Mouse (Mus musculus) ES-Bruce4 (cell line): ENCODE data around the gene Csad. TPM values are rescaled to one million over a fixed set of nuclear protein-coding genes. Genes with fewer than 3 reads are reported as not detected.

ENCODE experiments used
- H3K27ac ChIP-seq: 2 replicates; pipeline ENCODE4 v1.5.1; 2012; ENCODE audit warnings: low read length, inconsistent platforms; ENCODE audit not compliant: insufficient read depth
- H3K27me3 ChIP-seq: 2 replicates; pipeline ENCODE4 v1.6.1; 2012; ENCODE audit warnings: mild to moderate bottlenecking, low read length, inconsistent platforms; ENCODE audit not compliant: control insufficient read depth, poor library complexity, insufficient read depth, severe bottlenecking
- H3K36me3 ChIP-seq: 2 replicates; pipeline ENCODE4 v1.6.1; 2012; ENCODE audit warnings: inconsistent platforms, mild to moderate bottlenecking, low read length, moderate library complexity; ENCODE audit not compliant: control insufficient read depth, poor library complexity, insufficient read depth, severe bottlenecking
- H3K4me1 ChIP-seq: one replicate; pipeline ENCODE4 v1.8.1; 2011; ENCODE audit warnings: low read length; ENCODE audit not compliant: control insufficient read depth, insufficient read depth
- H3K4me3 ChIP-seq: 2 replicates; pipeline ENCODE4 v1.5.1; 2011; ENCODE audit warnings: low read depth, mild to moderate bottlenecking, low read length
- H3K9ac ChIP-seq: 2 replicates; pipeline ENCODE4 v1.6.1; 2012; ENCODE audit warnings: low read depth, mild to moderate bottlenecking, inconsistent platforms; ENCODE audit not compliant: poor library complexity, severe bottlenecking
- H3K9me3 ChIP-seq: replicated peaks from 2 replicates; pipeline ENCODE4 v1.6.1; 2012; ENCODE audit warnings: mild to moderate bottlenecking, low read length, inconsistent platforms; ENCODE audit not compliant: control insufficient read depth, poor library complexity, insufficient read depth, severe bottlenecking
- CTCF ChIP-seq: IDR thresholded peaks from one replicate; pipeline ENCODE4 v1.8.1; 2011; ENCODE audit warnings: low read depth, low read length
- EP300 ChIP-seq: IDR thresholded peaks from 2 replicates; pipeline ENCODE4 v1.6.1; 2011; ENCODE audit warnings: low read depth, low read length; ENCODE audit not compliant: insufficient read depth
- POLR2A ChIP-seq: IDR thresholded peaks from one replicate; pipeline ENCODE4 v1.8.1; 2011; ENCODE audit warnings: low read length; ENCODE audit not compliant: insufficient read depth
- polyA plus RNA-seq: library from polyadenylated mRNA; stranded (reverse); fragments of >200 nt; gene quantifications from 2 replicates; pipeline ENCODE4 v1.2.4, GENCODE M21; 2011; ENCODE audit warnings: low read depth; ENCODE audit not compliant: missing spikeins, insufficient read depth, insufficient read length

The Csad gene
- polyA plus RNA-seq, 1 experiment: 17.8 TPM

DNA sequence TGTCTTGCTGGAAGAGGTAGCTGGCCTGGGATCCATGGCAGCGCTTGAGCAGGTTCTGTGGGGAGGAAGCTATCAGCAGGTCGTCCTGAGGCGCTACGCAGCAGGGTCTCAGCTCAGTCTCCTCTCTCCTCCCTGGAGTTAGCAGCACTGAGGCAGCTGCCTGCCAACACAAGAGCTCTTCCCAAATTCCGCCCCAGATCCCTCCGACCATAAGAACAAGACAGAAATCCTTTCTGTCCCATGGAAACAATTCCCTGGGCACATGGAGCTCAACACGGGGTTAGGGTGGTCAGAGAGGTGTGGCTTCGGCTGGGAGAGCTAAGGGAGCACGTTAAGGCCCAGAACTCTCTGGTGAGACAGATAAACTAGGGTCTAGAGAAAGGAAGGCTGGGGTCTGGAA is 25.4 kb downstream of the Csad start:
- H3K36me3 ChIP-seq: no peaks in the 10 kb centered on the region
- peak overlapping the region; percentile 50 for H3K9ac ChIP-seq
- TF ChIP-seq POLR2A: no peak
- no peak for TF ChIP-seq EP300
- no peak for TF ChIP-seq CTCF

DNA sequence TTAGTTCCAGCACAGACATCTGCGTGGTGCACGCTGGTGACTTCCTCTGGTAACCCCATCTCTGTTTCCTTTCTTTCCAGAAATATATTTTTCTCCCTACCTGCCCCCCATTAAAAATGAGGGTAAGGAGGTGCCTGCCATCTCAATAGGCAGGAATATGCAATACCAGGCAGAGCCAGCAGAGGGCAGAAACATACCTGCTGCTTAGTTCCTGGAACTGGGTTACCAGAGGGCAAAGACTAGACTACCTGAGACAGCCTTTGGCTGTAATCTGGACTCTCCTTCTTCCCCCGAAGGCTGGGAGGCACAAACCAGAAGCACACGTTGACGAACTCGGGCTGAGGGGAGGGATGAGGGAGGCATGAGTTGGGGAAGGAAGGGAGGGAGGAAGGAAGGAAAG is 26.2 kb downstream of the Csad start:
- Histone ChIP-seq H3K36me3 (no peaks in the 10 kb centered on the region), H3K9ac (peak overlapping the region; percentile 50), H3K27ac (peak overlapping the region; percentile 51), H3K4me1 (no peaks in the 10 kb centered on the region), H3K27me3 (no peaks in the 10 kb centered on the region), H3K9me3 (no peaks in the 10 kb centered on the region), H3K4me3 (peak overlapping the region; percentile 59)
- TF ChIP-seq CTCF (peak; percentile 69), EP300 (no peak), POLR2A (no peak)

More for the DNA sequence above, 25.4 kb downstream of the Csad start:
- Histone ChIP-seq H3K4me3 (peak overlapping the region; percentile 59), H3K27ac (peak overlapping the region; percentile 51), H3K4me1 (no peaks in the 10 kb centered on the region), H3K9me3 (no peaks in the 10 kb centered on the region), H3K27me3 (no peaks in the 10 kb centered on the region)

DNA sequence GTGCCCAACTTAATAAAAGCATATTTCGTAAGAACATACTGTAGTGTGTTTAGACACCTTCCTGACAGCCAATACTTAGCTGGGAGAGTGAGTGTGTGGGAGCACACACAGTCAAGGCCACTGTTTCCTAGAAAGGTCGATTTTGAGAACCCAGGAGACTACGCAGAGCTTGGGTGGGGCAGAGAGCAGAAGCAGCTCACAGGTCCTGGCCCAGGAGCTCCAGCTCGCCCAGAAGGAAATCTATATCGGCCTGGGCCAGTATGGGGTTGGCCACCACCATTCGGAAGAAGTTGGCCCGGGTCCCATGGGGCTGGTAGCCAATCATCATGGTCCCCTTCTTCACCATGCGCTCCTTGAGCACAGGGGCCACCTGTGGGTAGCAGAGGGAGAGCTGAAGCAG is 27.1 kb downstream of the Csad start:
- H3K9me3 ChIP-seq: no peaks in the 10 kb centered on the region
- H3K27me3 ChIP-seq: no peaks in the 10 kb centered on the region
- H3K4me3 ChIP-seq: no peak overlapping the region
- no peaks in the 10 kb centered on the region for H3K36me3 ChIP-seq
- no peaks in the 10 kb centered on the region for H3K4me1 ChIP-seq
- TF ChIP-seq CTCF (no peak), EP300 (no peak), POLR2A (no peak)
- H3K27ac ChIP-seq: 0 out of 2 replicates have a peak overlapping the region, but pooled peaks have one; percentile 1
- no peak overlapping the region; the same call in 1 of the 2 replicates for H3K9ac ChIP-seq

DNA sequence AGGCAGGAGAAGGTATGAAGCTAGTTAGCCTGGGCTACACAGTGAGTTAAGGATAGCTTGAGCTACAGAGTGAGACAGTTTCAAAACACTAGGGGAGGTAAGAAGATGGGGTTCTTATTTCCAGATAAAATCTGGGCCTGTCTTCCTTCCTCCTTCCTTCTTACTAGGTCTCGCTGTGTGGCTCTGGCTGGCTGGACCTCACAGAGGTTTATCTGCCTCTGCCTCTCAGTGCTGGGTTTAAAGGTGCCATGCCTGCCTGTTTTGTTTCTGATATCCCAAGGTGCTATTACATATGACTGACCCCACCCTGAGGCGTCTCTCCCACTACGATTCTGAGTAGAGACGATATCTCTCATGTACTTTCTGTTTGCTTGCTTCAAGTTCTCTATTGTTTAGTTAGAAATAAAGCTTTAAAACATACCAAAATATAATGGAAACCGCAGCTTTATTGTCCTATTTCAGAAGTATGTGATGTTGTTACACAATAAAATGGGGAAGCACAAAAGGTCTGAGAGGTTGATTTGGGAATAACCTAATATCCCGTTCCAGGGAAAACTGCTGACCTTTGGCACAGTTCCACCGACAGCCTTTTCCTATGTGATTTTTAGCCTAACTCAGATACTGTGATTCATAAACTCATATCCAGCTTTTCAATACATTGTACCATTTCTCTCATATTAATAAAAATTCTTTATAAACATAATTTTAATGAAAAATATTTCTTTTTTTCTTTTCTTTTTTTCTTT is 27.8 kb downstream of the Csad start:
- H3K4me1 ChIP-seq: no peaks in the 10 kb centered on the region
- no peaks in the 10 kb centered on the region for H3K27me3 ChIP-seq
- H3K4me3 ChIP-seq: no peak overlapping the region
- H3K27ac ChIP-seq: no peak overlapping the region
- no peaks in the 10 kb centered on the region for H3K36me3 ChIP-seq
- H3K9ac ChIP-seq: no peak overlapping the region
- no peaks in the 10 kb centered on the region for H3K9me3 ChIP-seq
- TF ChIP-seq POLR2A (no peak), EP300 (no peak), CTCF (no peak)

DNA sequence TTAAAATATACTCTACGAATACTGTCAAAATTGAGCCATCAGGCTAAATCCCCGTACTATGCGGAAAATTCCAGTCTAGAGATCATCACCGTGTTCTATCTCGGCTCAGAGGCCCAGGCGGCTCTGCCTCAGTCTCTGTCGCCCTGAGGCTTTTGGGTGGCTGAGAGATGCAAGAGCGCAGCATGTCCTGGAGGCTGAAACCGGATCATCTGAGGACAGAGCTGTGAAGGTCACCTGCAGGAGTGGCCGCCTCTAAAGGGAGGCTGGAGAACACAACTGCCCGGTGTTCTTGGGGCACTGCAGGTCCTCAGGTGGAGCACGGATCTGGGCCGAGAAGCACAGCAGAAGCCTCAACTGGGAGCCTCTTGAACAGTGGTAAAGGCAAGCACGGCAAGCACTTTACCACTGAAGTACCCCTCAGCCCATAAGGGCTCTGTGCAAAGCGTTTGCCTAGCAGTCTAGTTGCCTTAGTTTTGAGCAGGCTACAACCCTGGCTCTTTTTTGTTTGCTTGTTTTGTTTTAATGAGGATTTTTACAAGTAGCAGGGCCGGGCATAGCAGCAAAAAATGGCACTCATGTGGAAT is 28.7 kb downstream of the Csad start:
- no peaks in the 10 kb centered on the region for H3K27me3 ChIP-seq
- TF ChIP-seq EP300 (peak; percentile 91), CTCF (no peak), POLR2A (no peak)
- H3K36me3 ChIP-seq: no peaks in the 10 kb centered on the region
- no peaks in the 10 kb centered on the region for H3K9me3 ChIP-seq
- H3K9ac ChIP-seq: no peak overlapping the region
- peak overlapping the region; percentile 22; the same call in 1 of the 2 replicates for H3K27ac ChIP-seq
- no peaks in the 10 kb centered on the region for H3K4me1 ChIP-seq
- no peak overlapping the region for H3K4me3 ChIP-seq

DNA sequence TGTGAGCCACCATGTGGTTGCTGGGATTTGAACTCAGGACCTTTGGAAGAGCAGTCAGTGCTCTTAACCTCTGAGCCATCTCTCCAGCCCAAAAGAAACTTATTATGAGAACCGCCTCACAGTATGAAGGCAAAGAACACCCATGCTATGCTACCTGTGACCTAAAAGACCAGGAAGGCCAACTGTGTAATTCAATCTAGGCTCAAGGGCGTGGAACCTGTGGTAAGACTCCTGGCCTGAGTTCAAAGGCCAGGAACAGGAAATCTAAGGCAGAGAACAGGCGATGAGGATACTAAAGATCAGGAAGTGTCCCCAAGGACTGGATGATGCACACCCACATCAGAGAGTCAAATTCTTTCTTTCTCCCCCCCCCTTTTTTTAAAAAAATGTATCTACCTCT is 30.9 kb downstream of the Csad start:
- H3K4me3 ChIP-seq: no peak overlapping the region
- no peaks in the 10 kb centered on the region for H3K9me3 ChIP-seq
- no peaks in the 10 kb centered on the region for H3K27me3 ChIP-seq
- no peak overlapping the region for H3K27ac ChIP-seq
- H3K36me3 ChIP-seq: no peaks in the 10 kb centered on the region
- no peaks in the 10 kb centered on the region for H3K4me1 ChIP-seq
- H3K9ac ChIP-seq: no peak overlapping the region
- TF ChIP-seq CTCF (no peak), EP300 (no peak), POLR2A (no peak)
